Mouse (Mus musculus): Measurements from ENCODE around the gene Tmem143. TPM values are rescaled to one million over a fixed set of nuclear protein-coding genes. Genes with fewer than 3 reads are reported as not detected.

Gene Tmem143
- polyA plus RNA-seq, 1 experiment: 2.0 TPM

- Histone ChIP-seq H3K4me3 (replicated peaks) (no peak overlapping the region), H3K4me1 (ENCODE audit: control insufficient read depth) (peaks cover 3% of the 10 kb centered on the region), H3K36me3 (ENCODE audit: control insufficient read depth) (peaks cover 36% of the 10 kb centered on the region), H3K27me3 (ENCODE audit: control insufficient read depth) (no peaks in the 10 kb centered on the region), H3K9me3 (ENCODE audit: control insufficient read depth, low read length) (peaks cover 15% of the 10 kb centered on the region)
- TF ChIP-seq TAL1 (IDR thresholded peaks at IDR 0.05; ENCODE audit: low read length): no peak
- TF ChIP-seq GATA1 (IDR thresholded peaks at IDR 0.05; ENCODE audit: low read length): no peak
Measured at GRCm38 (mm10) chr7:45906622-45907021, 9.9 kb downstream of the Tmem143 start.

GRCm38 (mm10) chr7:45908384-45908783 is 11.6 kb downstream of the Tmem143 start:
- H3K9me3 ChIP-seq (ENCODE audit: control insufficient read depth, low read length): peaks cover 11% of the 10 kb centered on the region
- peaks cover 41% of the 10 kb centered on the region for H3K36me3 ChIP-seq (ENCODE audit: control insufficient read depth)
- H3K4me1 ChIP-seq (ENCODE audit: control insufficient read depth): no peaks in the 10 kb centered on the region
- no peaks in the 10 kb centered on the region for H3K27me3 ChIP-seq (ENCODE audit: control insufficient read depth)
- H3K4me3 ChIP-seq (replicated peaks): no peak overlapping the region
- no peak for TF ChIP-seq TAL1 (IDR thresholded peaks at IDR 0.05; ENCODE audit: low read length)
- no peak for TF ChIP-seq GATA1 (IDR thresholded peaks at IDR 0.05; ENCODE audit: low read length)

- TF ChIP-seq TAL1 (IDR thresholded peaks at IDR 0.05; ENCODE audit: low read length) (no peak), GATA1 (IDR thresholded peaks at IDR 0.05; ENCODE audit: low read length) (no peak)
- H3K9me3 ChIP-seq (ENCODE audit: control insufficient read depth, low read length): peaks cover 4% of the 10 kb centered on the region
- H3K36me3 ChIP-seq (ENCODE audit: control insufficient read depth): peaks cover 43% of the 10 kb centered on the region
- no peaks in the 10 kb centered on the region for H3K27me3 ChIP-seq (ENCODE audit: control insufficient read depth)
- H3K4me1 ChIP-seq (ENCODE audit: control insufficient read depth): no peaks in the 10 kb centered on the region
- no peak overlapping the region for H3K4me3 ChIP-seq (replicated peaks)
Measured at GRCm38 (mm10) chr7:45909145-45909544, 12.4 kb downstream of the Tmem143 start.

GRCm38 (mm10) chr7:45914067-45914466 is 17.3 kb downstream of the Tmem143 start:
- Histone ChIP-seq H3K27me3 (ENCODE audit: control insufficient read depth) (no peaks in the 10 kb centered on the region), H3K9me3 (ENCODE audit: control insufficient read depth, low read length) (peaks cover 4% of the 10 kb centered on the region), H3K36me3 (ENCODE audit: control insufficient read depth) (peaks cover 60% of the 10 kb centered on the region), H3K4me3 (replicated peaks) (no peak overlapping the region), H3K4me1 (ENCODE audit: control insufficient read depth) (peaks cover 29% of the 10 kb centered on the region)
- TF ChIP-seq TAL1 (IDR thresholded peaks at IDR 0.05; ENCODE audit: low read length) (no peak), GATA1 (IDR thresholded peaks at IDR 0.05; ENCODE audit: low read length) (no peak)

GRCm38 (mm10) chr7:45915011-45915410 is 18.3 kb downstream of the Tmem143 start:
- H3K27me3 ChIP-seq (ENCODE audit: control insufficient read depth): no peaks in the 10 kb centered on the region
- peaks cover 39% of the 10 kb centered on the region for H3K4me1 ChIP-seq (ENCODE audit: control insufficient read depth)
- no peak overlapping the region for H3K4me3 ChIP-seq (replicated peaks)
- peaks cover 55% of the 10 kb centered on the region for H3K36me3 ChIP-seq (ENCODE audit: control insufficient read depth)
- H3K9me3 ChIP-seq (ENCODE audit: control insufficient read depth, low read length): no peaks in the 10 kb centered on the region; the same call in 1 of the 2 replicates
- no peak for TF ChIP-seq GATA1 (IDR thresholded peaks at IDR 0.05; ENCODE audit: low read length)
- no peak for TF ChIP-seq TAL1 (IDR thresholded peaks at IDR 0.05; ENCODE audit: low read length)

GRCm38 (mm10) chr7:45916056-45917003 is 19.6 kb downstream of the Tmem143 start:
- no peak for TF ChIP-seq GATA1 (IDR thresholded peaks at IDR 0.05; ENCODE audit: low read length)
- TF ChIP-seq TAL1 (IDR thresholded peaks at IDR 0.05; ENCODE audit: low read length): no peak
- peaks cover 52% of the 10 kb centered on the region for H3K4me1 ChIP-seq (ENCODE audit: control insufficient read depth)
- no peaks in the 10 kb centered on the region for H3K27me3 ChIP-seq (ENCODE audit: control insufficient read depth)
- H3K36me3 ChIP-seq (ENCODE audit: control insufficient read depth): peaks cover 47% of the 10 kb centered on the region
- H3K9me3 ChIP-seq (ENCODE audit: control insufficient read depth, low read length): no peaks in the 10 kb centered on the region
- H3K4me3 ChIP-seq (replicated peaks): peak overlapping the region; percentile 65

GRCm38 (mm10) chr7:45917004-45917704 is 20.4 kb downstream of the Tmem143 start:
- no peak for TF ChIP-seq TAL1 (IDR thresholded peaks at IDR 0.05; ENCODE audit: low read length)
- no peak for TF ChIP-seq GATA1 (IDR thresholded peaks at IDR 0.05; ENCODE audit: low read length)
- H3K4me1 ChIP-seq (ENCODE audit: control insufficient read depth): peaks cover 60% of the 10 kb centered on the region
- H3K4me3 ChIP-seq (replicated peaks): no peak overlapping the region
- peaks cover 47% of the 10 kb centered on the region for H3K36me3 ChIP-seq (ENCODE audit: control insufficient read depth)
- no peaks in the 10 kb centered on the region for H3K9me3 ChIP-seq (ENCODE audit: control insufficient read depth, low read length)
- no peaks in the 10 kb centered on the region for H3K27me3 ChIP-seq (ENCODE audit: control insufficient read depth)

- H3K4me1 ChIP-seq (ENCODE audit: control insufficient read depth): peaks cover 68% of the 10 kb centered on the region
- H3K27me3 ChIP-seq (ENCODE audit: control insufficient read depth): no peaks in the 10 kb centered on the region
- peaks cover 46% of the 10 kb centered on the region for H3K36me3 ChIP-seq (ENCODE audit: control insufficient read depth)
- TF ChIP-seq GATA1 (IDR thresholded peaks at IDR 0.05; ENCODE audit: low read length) (no peak), TAL1 (IDR thresholded peaks at IDR 0.05; ENCODE audit: low read length) (no peak)
- no peak overlapping the region for H3K4me3 ChIP-seq (replicated peaks)
- no peaks in the 10 kb centered on the region; the same call in 1 of the 2 replicates for H3K9me3 ChIP-seq (ENCODE audit: control insufficient read depth, low read length)
Measured at GRCm38 (mm10) chr7:45917926-45918325, 21.2 kb downstream of the Tmem143 start.

GRCm38 (mm10) chr7:45919083-45919671 is 22.4 kb downstream of the Tmem143 start:
- Histone ChIP-seq H3K4me1 (ENCODE audit: control insufficient read depth) (peaks cover 81% of the 10 kb centered on the region), H3K36me3 (ENCODE audit: control insufficient read depth) (peaks cover 35% of the 10 kb centered on the region), H3K4me3 (replicated peaks) (no peak overlapping the region), H3K27me3 (ENCODE audit: control insufficient read depth) (no peaks in the 10 kb centered on the region), H3K9me3 (ENCODE audit: control insufficient read depth, low read length) (no peaks in the 10 kb centered on the region; the same call in 1 of the 2 replicates)
- TF ChIP-seq GATA1 (IDR thresholded peaks at IDR 0.05; ENCODE audit: low read length): no peak
- no peak for TF ChIP-seq TAL1 (IDR thresholded peaks at IDR 0.05; ENCODE audit: low read length)

Measured in erythroblast, embryonic 14.5 days (primary cell).